Mouse (Mus musculus): Measurements from ENCODE around the gene Vmp1. TPM values are rescaled to one million over a fixed set of nuclear protein-coding genes. Genes with fewer than 3 reads are reported as not detected.

Vmp1 gene
- polyA plus RNA-seq, 1 experiment from 2014 or later = 162 TPM

- Histone ChIP-seq H3K4me2 (replicated peaks; ENCODE audit: low read depth) (no peak overlapping the region), H3K4me1 (replicated peaks; ENCODE audit: control insufficient read depth, insufficient read depth) (peaks cover 15% of the 10 kb centered on the region), H3K4me3 (ENCODE audit: low read depth, low read length) (no peak overlapping the region), H3K9ac (ENCODE audit: low read length) (no peak overlapping the region), H3K27ac (replicated peaks) (peak overlapping the region; percentile 94), H3K27me3 (ENCODE audit: control insufficient read depth, insufficient read depth, low read length) (no peaks in the 10 kb centered on the region), H3K36me3 (ENCODE audit: control insufficient read depth, insufficient read depth, low read length) (no peaks in the 10 kb centered on the region), H3K9me3 (ENCODE audit: control insufficient read depth, low read length) (no peaks in the 10 kb centered on the region)
- TF ChIP-seq CTCF (IDR thresholded peaks at IDR 0.05; ENCODE audit: low read depth) (no peak), EP300 (optimal IDR thresholded peaks at IDR 0.05) (no peak)
- ATAC-seq (ENCODE audit: low FRiP score, low TSS enrichment) (no peak), DNase-seq (ENCODE audit: low spot score) (no peak)
- 17% methylated on average over 2 of the region's 2 CpGs for WGBS
Observed at GRCm38 (mm10) chr11:86574408-86574807, 109.2 kb downstream of the Vmp1 start.

DNA sequence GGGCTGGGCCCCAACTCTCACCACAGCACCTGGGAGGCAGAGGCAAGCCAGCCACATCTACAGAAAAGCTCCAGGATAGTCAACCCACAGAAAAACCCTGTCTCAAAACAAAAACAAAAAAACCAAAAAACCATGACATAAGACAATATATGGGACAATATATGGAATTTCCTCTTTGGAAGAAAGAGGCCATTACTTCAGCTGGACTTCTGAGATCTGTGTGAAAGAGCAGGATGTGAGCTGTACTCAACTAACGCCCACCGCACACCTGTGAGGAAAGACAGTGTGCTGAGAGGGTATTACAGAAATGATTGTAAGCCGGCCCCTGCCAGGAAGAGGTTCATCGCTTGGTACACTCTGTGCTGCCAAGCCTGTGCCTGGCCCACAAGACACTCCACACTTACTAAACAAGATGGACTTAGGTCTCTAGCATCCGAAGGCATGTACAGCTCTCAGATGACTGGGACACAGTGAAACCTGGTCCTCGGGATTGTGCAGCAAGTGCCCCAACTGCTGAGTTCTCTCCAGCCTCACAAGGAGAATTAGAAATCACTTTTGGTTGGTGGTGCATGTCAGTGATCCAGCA lies 109.9 kb downstream of the Vmp1 start:
- ATAC-seq (ENCODE audit: low FRiP score, low TSS enrichment) = no peak
- H3K4me1 ChIP-seq (replicated peaks; ENCODE audit: control insufficient read depth, insufficient read depth) = peaks cover 11% of the 10 kb centered on the region
- H3K27ac ChIP-seq (replicated peaks) = peak overlapping the region; percentile 94; the same call in 1 of the 2 replicates
- no peak overlapping the region for H3K9ac ChIP-seq (ENCODE audit: low read length)
- H3K36me3 ChIP-seq (ENCODE audit: control insufficient read depth, insufficient read depth, low read length) = no peaks in the 10 kb centered on the region
- no peak for DNase-seq (ENCODE audit: low spot score)
- no peak overlapping the region for H3K4me2 ChIP-seq (replicated peaks; ENCODE audit: low read depth)
- no peaks in the 10 kb centered on the region for H3K27me3 ChIP-seq (ENCODE audit: control insufficient read depth, insufficient read depth, low read length)
- no peaks in the 10 kb centered on the region for H3K9me3 ChIP-seq (ENCODE audit: control insufficient read depth, low read length)
- 87% methylated on average over 6 of the region's 6 CpGs for WGBS
- no peak overlapping the region for H3K4me3 ChIP-seq (ENCODE audit: low read depth, low read length)
- TF ChIP-seq EP300 (optimal IDR thresholded peaks at IDR 0.05) (no peak), CTCF (IDR thresholded peaks at IDR 0.05; ENCODE audit: low read depth) (no peak)

- H3K4me2 ChIP-seq (replicated peaks; ENCODE audit: low read depth) = no peak overlapping the region
- H3K27me3 ChIP-seq (ENCODE audit: control insufficient read depth, insufficient read depth, low read length) = no peaks in the 10 kb centered on the region
- WGBS = 61% methylated on average over 2 of the region's 2 CpGs
- no peak for DNase-seq (ENCODE audit: low spot score)
- peaks cover 8% of the 10 kb centered on the region for H3K4me1 ChIP-seq (replicated peaks; ENCODE audit: control insufficient read depth, insufficient read depth)
- H3K36me3 ChIP-seq (ENCODE audit: control insufficient read depth, insufficient read depth, low read length) = no peaks in the 10 kb centered on the region
- H3K9ac ChIP-seq (ENCODE audit: low read length) = no peak overlapping the region
- no peak overlapping the region for H3K4me3 ChIP-seq (ENCODE audit: low read depth, low read length)
- H3K27ac ChIP-seq (replicated peaks) = no peak overlapping the region; the same call in 1 of the 2 replicates
- TF ChIP-seq CTCF (IDR thresholded peaks at IDR 0.05; ENCODE audit: low read depth) (peak; percentile 41), EP300 (optimal IDR thresholded peaks at IDR 0.05) (no peak)
- H3K9me3 ChIP-seq (ENCODE audit: control insufficient read depth, low read length) = no peaks in the 10 kb centered on the region
- ATAC-seq (ENCODE audit: low FRiP score, low TSS enrichment) = no peak
Observed at GRCm38 (mm10) chr11:86572623-86573022, 111.0 kb downstream of the Vmp1 start.

- no peak overlapping the region; the same call in 1 of the 2 replicates for H3K4me2 ChIP-seq (replicated peaks; ENCODE audit: low read depth)
- DNase-seq (ENCODE audit: low spot score) (no peak), ATAC-seq (ENCODE audit: low FRiP score, low TSS enrichment) (no peak)
- TF ChIP-seq CTCF (IDR thresholded peaks at IDR 0.05; ENCODE audit: low read depth) (no peak), EP300 (optimal IDR thresholded peaks at IDR 0.05) (no peak)
- H3K36me3 ChIP-seq (ENCODE audit: control insufficient read depth, insufficient read depth, low read length) = no peaks in the 10 kb centered on the region
- H3K9ac ChIP-seq (ENCODE audit: low read length) = no peak overlapping the region
- H3K4me3 ChIP-seq (ENCODE audit: low read depth, low read length) = no peak overlapping the region
- peaks cover 2% of the 10 kb centered on the region; the same call in 1 of the 2 replicates for H3K4me1 ChIP-seq (replicated peaks; ENCODE audit: control insufficient read depth, insufficient read depth)
- no peaks in the 10 kb centered on the region for H3K27me3 ChIP-seq (ENCODE audit: control insufficient read depth, insufficient read depth, low read length)
- WGBS = 56% methylated on average over 4 of the region's 4 CpGs
- H3K27ac ChIP-seq (replicated peaks) = peak overlapping the region; percentile 75; the same call in 1 of the 2 replicates
- no peaks in the 10 kb centered on the region for H3K9me3 ChIP-seq (ENCODE audit: control insufficient read depth, low read length)
Observed at GRCm38 (mm10) chr11:86571871-86572270, 111.8 kb downstream of the Vmp1 start.

GRCm38 (mm10) chr11:86571047-86571855 lies 112.4 kb downstream of the Vmp1 start:
- DNase-seq (ENCODE audit: low spot score) = no peak
- no peak overlapping the region; the same call in 1 of the 2 replicates for H3K9ac ChIP-seq (ENCODE audit: low read length)
- WGBS = 36% methylated on average over 15 of the region's 15 CpGs

More at GRCm38 (mm10) chr11:86571047-86571855, 112.4 kb downstream of the Vmp1 start:
- Histone ChIP-seq H3K9me3 (ENCODE audit: control insufficient read depth, low read length) (no peaks in the 10 kb centered on the region), H3K4me3 (ENCODE audit: low read depth, low read length) (no peak overlapping the region), H3K27me3 (ENCODE audit: control insufficient read depth, insufficient read depth, low read length) (no peaks in the 10 kb centered on the region), H3K4me1 (replicated peaks; ENCODE audit: control insufficient read depth, insufficient read depth) (no peaks in the 10 kb centered on the region; the same call in 1 of the 2 replicates), H3K27ac (replicated peaks) (peak overlapping the region; percentile 75), H3K4me2 (replicated peaks; ENCODE audit: low read depth) (no peak overlapping the region; the same call in 1 of the 2 replicates), H3K36me3 (ENCODE audit: control insufficient read depth, insufficient read depth, low read length) (no peaks in the 10 kb centered on the region)
- peak; percentile 20; the same call in 1 of the 2 replicates for ATAC-seq (ENCODE audit: low FRiP score, low TSS enrichment)
- TF ChIP-seq EP300 (optimal IDR thresholded peaks at IDR 0.05) (no peak), CTCF (IDR thresholded peaks at IDR 0.05; ENCODE audit: low read depth) (no peak)

Data from stomach, postnatal 0 days (tissue).